15 mouse cellular contexts compared by ENCODE assay signal in the genomic region with DNA sequence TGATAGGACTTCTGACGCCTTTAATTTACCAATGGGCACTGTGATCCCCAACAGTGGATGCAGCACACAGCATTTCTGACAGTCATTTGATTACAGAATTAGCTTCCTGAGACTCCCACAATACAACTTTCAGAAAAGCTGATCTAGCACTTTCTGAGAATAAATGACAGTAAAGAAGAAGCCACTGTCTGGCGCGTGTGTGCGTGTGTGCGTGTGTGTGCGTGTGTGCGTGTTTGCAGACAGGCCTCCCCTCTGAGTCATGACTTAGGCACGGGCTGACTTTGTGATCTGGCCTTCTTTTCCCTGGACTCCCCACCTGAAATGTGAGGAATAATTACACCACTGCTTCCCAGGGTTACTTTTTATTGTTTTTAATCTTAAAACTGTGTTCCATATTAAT. TPM values are rescaled to one million over a fixed set of nuclear protein-coding genes. Genes with fewer than 3 reads are reported as not detected.
DNase-seq lines count a peak whose midpoint lies in the region; ATAC-seq and TF ChIP-seq lines count a peak whose summit lies in the region.
"Had no signal": no experiment of that assay in that cellular context is flagged by ENCODE, and none has a peak within 500 bp of the region (broad histone marks: within the 10 kb centered on the region; RNA-seq: fewer than 3 reads in every experiment).

No protein-coding gene starts in this region.

- no peaks in the 10 kb centered on the region for H3K27me3 ChIP-seq in kidney, embryonic 14.5 days (ENCODE audit: control insufficient read depth, insufficient read depth, low read length)
- no peaks in the 10 kb centered on the region for H3K27me3 ChIP-seq in myocyte (ENCODE audit: control insufficient read depth, insufficient read depth, insufficient read length)
- H3K27me3 ChIP-seq: megakaryocyte, embryonic 14.5 days had no signal

- peaks cover 28% of the 10 kb centered on the region for H3K4me1 ChIP-seq in kidney, embryonic 14.5 days (ENCODE audit: control insufficient read depth, insufficient read depth, low read length)
- peaks cover 16% of the 10 kb centered on the region for H3K4me1 ChIP-seq in embryonic fibroblast, embryonic 13.5 days (ENCODE audit: control insufficient read depth, insufficient read depth, low read length)

- no peak for DNase-seq in kidney, adult 11 months
- DNase-seq in urinary bladder, postnatal 14 days (ENCODE audit: low spot score), result peak; percentile 21
- no peak for DNase-seq in urinary bladder, postnatal 25 days (ENCODE audit: low spot score)
- DNase-seq in layer of hippocampus, adult 9-10 months (ENCODE audit: low spot score), result no peak
- DNase-seq in cerebellum, postnatal 14 days, result no peak
- DNase-seq: adrenal gland, postnatal 25 days; kidney, adult 18-20 months had no signal

- H3K79me2 ChIP-seq in myocyte (ENCODE audit: control insufficient read depth, insufficient read depth), result peaks cover 22% of the 10 kb centered on the region

- no peak for TF ChIP-seq CTCF in embryonic fibroblast, embryonic 13.5 days (IDR thresholded peaks at IDR 0.05; ENCODE audit: borderline replicate concordance, insufficient read depth, low read length)

- H3K27ac ChIP-seq in kidney, embryonic 14.5 days (ENCODE audit: low read depth, low read length), result peak overlapping the region; percentile 74
- peak overlapping the region; percentile 24; the same call in 1 of the 2 replicates for H3K27ac ChIP-seq in embryonic fibroblast, embryonic 13.5 days (ENCODE audit: insufficient read depth, low read length)
- H3K27ac ChIP-seq: forebrain, embryonic 13.5 days; hindbrain, embryonic 12.5 days had no signal

- no peak overlapping the region for H3K4me3 ChIP-seq in kidney, embryonic 14.5 days (ENCODE audit: low read length)
- no peak overlapping the region for H3K4me3 ChIP-seq in embryonic fibroblast, embryonic 13.5 days (ENCODE audit: insufficient read depth, low read length)
- no peak overlapping the region for H3K4me3 ChIP-seq in myocyte
- H3K4me3 ChIP-seq: forebrain, embryonic 13.5 days; hindbrain, embryonic 12.5 days had no signal

- no peak overlapping the region for H3ac ChIP-seq in myocyte (ENCODE audit: control insufficient read depth, insufficient read length)

- H3K36me3 ChIP-seq in kidney, embryonic 14.5 days (ENCODE audit: control insufficient read depth, insufficient read depth, low read length), result no peaks in the 10 kb centered on the region
- no peaks in the 10 kb centered on the region for H3K36me3 ChIP-seq in myocyte (ENCODE audit: control insufficient read depth, insufficient read depth)
- H3K36me3 ChIP-seq: hindbrain, embryonic 12.5 days had no signal

- no peak for TF ChIP-seq POLR2A in embryonic fibroblast, embryonic 13.5 days (IDR thresholded peaks at IDR 0.05; ENCODE audit: low read depth, low read length)
- no peak for TF ChIP-seq POLR2A in myocyte (IDR thresholded peaks at IDR 0.05; ENCODE audit: insufficient read length, low read depth)

- ATAC-seq in kidney, embryonic 14.5 days (ENCODE audit: low FRiP score, low TSS enrichment), result no peak
- ATAC-seq: CD4-positive, CD25-positive, alpha-beta regulatory T cell, adult 4 months; forebrain, embryonic 13.5 days had no signal

- H3K4me2 ChIP-seq in kidney, embryonic 14.5 days (replicated peaks; ENCODE audit: low read depth, low read length), result no peak overlapping the region
- peak overlapping the region; percentile 92 for H3K4me2 ChIP-seq in myocyte (ENCODE audit: low read depth)
- H3K4me2 ChIP-seq: forebrain, embryonic 13.5 days; heart, embryonic 11.5 days; hindbrain, embryonic 12.5 days had no signal

- H3K9ac ChIP-seq in kidney, embryonic 14.5 days (ENCODE audit: low read depth, low read length), result no peak overlapping the region
- H3K9ac ChIP-seq: forebrain, embryonic 13.5 days; hindbrain, embryonic 12.5 days had no signal

- H3K9me3 ChIP-seq in kidney, embryonic 14.5 days (ENCODE audit: control insufficient read depth, low read length), result no peaks in the 10 kb centered on the region
- H3K9me3 ChIP-seq: forebrain, embryonic 13.5 days; hindbrain, embryonic 12.5 days; megakaryocyte, embryonic 14.5 days had no signal

- WGBS in kidney, embryonic 14.5 days, result 64% methylated on average over 8 of the region's 8 CpGs

TF ChIP-seq in myocyte, 11 proteins besides CTCF, POLR2A, EP300 and RAD21:
- TF ChIP-seq POLR2AphosphoS2 (IDR thresholded peaks at IDR 0.05; ENCODE audit: insufficient read length, low read depth), result no peak
- TF ChIP-seq MYOD1 (IDR thresholded peaks at IDR 0.05; ENCODE audit: control insufficient read depth in 1 of 3, insufficient read length in 2 of 3, low read depth in 2 of 3), result peak in 2 of 3 experiments; percentile 19 to 20
- no peak for TF ChIP-seq CEBPB (IDR thresholded peaks at IDR 0.05; ENCODE audit: insufficient read depth, poor library complexity, severe bottlenecking)
- peak in 2 of 3 experiments; percentile 46 to 55 for TF ChIP-seq MYOG (IDR thresholded peaks at IDR 0.05; ENCODE audit: control insufficient read depth in 1 of 3, insufficient read depth in 1 of 3, insufficient read length in 2 of 3, low read depth in 2 of 3)
- no peak for TF ChIP-seq USF1 (IDR thresholded peaks at IDR 0.05; ENCODE audit: low read depth)
- no peak for TF ChIP-seq MAX (IDR thresholded peaks at IDR 0.05; ENCODE audit: low read depth)
TF ChIP-seq in myocyte: peak in this region for 2.

RNA-seq across cellular contexts. Expression of a gene that starts 8.6 kb away (rescaled TPM):
- 7.2 and 8.3 TPM in 2 replicates for polyA plus RNA-seq in kidney, embryonic 14.5 days (2014; fragmentation: Nextera tagmentation; extraction: Ambion mirVana)
- polyA plus RNA-seq in embryonic fibroblast, embryonic 13.5 days (2011; ENCODE audit: insufficient read length, low read depth, missing spikeins), result 13.4 and 18.0 TPM in 2 replicates
- polyA plus RNA-seq in myocyte (2012; fragmentation: generic; extraction: Trizol), result 37.0 TPM
